Comparison of ENCODE assay signal across 18 mouse cellular contexts in the genomic region with DNA sequence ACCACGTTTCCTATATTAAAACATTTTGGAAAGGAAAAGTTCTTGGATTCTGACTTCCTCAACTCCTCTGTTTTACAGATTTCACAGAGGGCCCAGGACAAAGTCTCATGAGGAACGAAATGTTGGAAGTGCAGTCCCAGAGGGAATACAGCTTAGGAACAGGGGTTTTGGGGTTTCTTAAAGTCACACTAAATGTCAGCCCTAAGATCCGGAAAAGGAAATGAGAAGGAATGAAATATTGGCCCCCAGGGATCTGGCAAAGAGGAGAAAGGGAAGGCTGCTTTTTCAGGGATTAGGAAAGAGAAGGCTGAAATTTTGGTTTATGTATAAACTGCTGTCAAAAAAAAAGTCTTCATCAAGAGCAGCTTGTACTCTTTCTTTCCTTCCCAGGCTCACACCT.
A peak's percentile ranks its signal among the peaks of the same experiment; 100 is the strongest.
DNase-seq lines count a peak whose midpoint lies in the region; ATAC-seq and TF ChIP-seq lines count a peak whose summit lies in the region.
"Had no signal": no experiment of that assay in that cellular context is flagged by ENCODE, and none has a peak within 500 bp of the region (broad histone marks: within the 10 kb centered on the region; RNA-seq: fewer than 3 reads in every experiment).

No protein-coding gene starts in this region.

- TF ChIP-seq CTCF in kidney, adult 2 months (conservative IDR thresholded peaks at IDR 0.05; ENCODE audit: insufficient read depth, insufficient read length, low read depth, low read length), result no peak

- no peaks in the 10 kb centered on the region for H3K27me3 ChIP-seq in heart, embryonic 12.5 days (replicated peaks)
- H3K27me3 ChIP-seq in kidney, adult 2 months (replicated peaks; ENCODE audit: control insufficient read depth, insufficient read depth, low read length), result no peaks in the 10 kb centered on the region; the same call in 1 of the 2 replicates
- no peaks in the 10 kb centered on the region for H3K27me3 ChIP-seq in kidney, embryonic 14.5 days (ENCODE audit: control insufficient read depth, insufficient read depth, low read length)
- H3K27me3 ChIP-seq: CH12.LX; hindbrain, embryonic 12.5 days; limb, embryonic 15.5 days; midbrain, embryonic 12.5 days had no signal

- no peak overlapping the region for H3K4me2 ChIP-seq in heart, embryonic 12.5 days
- no peak overlapping the region for H3K4me2 ChIP-seq in kidney, embryonic 14.5 days (replicated peaks; ENCODE audit: low read depth, low read length)
- H3K4me2 ChIP-seq: hindbrain, embryonic 12.5 days; limb, embryonic 15.5 days; midbrain, embryonic 12.5 days had no signal

- WGBS in heart, embryonic 12.5 days, result 74% methylated on average over 3 of the region's 3 CpGs
- WGBS in kidney, adult 2 months, result 64% methylated on average over 3 of the region's 3 CpGs
- WGBS in kidney, embryonic 14.5 days, result 45% methylated on average over 3 of the region's 3 CpGs

- H3K9ac ChIP-seq in heart, embryonic 12.5 days, result no peak overlapping the region
- no peak overlapping the region for H3K9ac ChIP-seq in kidney, embryonic 14.5 days (ENCODE audit: low read depth, low read length)
- H3K9ac ChIP-seq: hindbrain, embryonic 12.5 days; limb, embryonic 15.5 days; midbrain, embryonic 12.5 days had no signal

- no peaks in the 10 kb centered on the region for H3K36me3 ChIP-seq in heart, embryonic 12.5 days
- H3K36me3 ChIP-seq in kidney, adult 2 months (ENCODE audit: control insufficient read depth, insufficient read depth, low read length), result no peaks in the 10 kb centered on the region
- H3K36me3 ChIP-seq in kidney, embryonic 14.5 days (ENCODE audit: control insufficient read depth, insufficient read depth, low read length), result no peaks in the 10 kb centered on the region
- H3K36me3 ChIP-seq: embryonic facial prominence, embryonic 10.5 days; hindbrain, embryonic 12.5 days; limb, embryonic 15.5 days; midbrain, embryonic 12.5 days had no signal

- H3K4me1 ChIP-seq in heart, embryonic 12.5 days (replicated peaks), result no peaks in the 10 kb centered on the region
- H3K4me1 ChIP-seq in kidney, adult 2 months (ENCODE audit: control insufficient read depth, insufficient read depth, low read length), result no peaks in the 10 kb centered on the region
- peaks cover 18% of the 10 kb centered on the region; the same call in 1 of the 2 replicates for H3K4me1 ChIP-seq in kidney, embryonic 14.5 days (ENCODE audit: control insufficient read depth, insufficient read depth, low read length)
- H3K4me1 ChIP-seq: hindbrain, embryonic 12.5 days had no signal

- no peak overlapping the region for H3K27ac ChIP-seq in heart, embryonic 12.5 days (ENCODE audit: poor library complexity, severe bottlenecking)
- peak overlapping the region; percentile 41 for H3K27ac ChIP-seq in kidney, adult 2 months (ENCODE audit: insufficient read depth, low read depth, low read length)
- H3K27ac ChIP-seq in kidney, embryonic 14.5 days (ENCODE audit: low read depth, low read length), result no peak overlapping the region
- H3K27ac ChIP-seq: embryonic facial prominence, embryonic 10.5 days; hindbrain, embryonic 12.5 days; midbrain, embryonic 12.5 days; stomach, postnatal 0 days had no signal

- no peak for ATAC-seq in heart, embryonic 12.5 days (ENCODE audit: insufficient number of reproducible peaks, low FRiP score)
- no peak for ATAC-seq in kidney, embryonic 14.5 days (ENCODE audit: low FRiP score, low TSS enrichment)
- ATAC-seq: forebrain, embryonic 14.5 days had no signal

- TF ChIP-seq POLR2A in kidney, adult 2 months (IDR thresholded peaks at IDR 0.05; ENCODE audit: low read depth, low read length), result no peak

- H3K9me3 ChIP-seq in heart, embryonic 12.5 days (replicated peaks), result peaks cover 3% of the 10 kb centered on the region; the same call in 1 of the 2 replicates
- H3K9me3 ChIP-seq in kidney, embryonic 14.5 days (ENCODE audit: control insufficient read depth, low read length), result no peaks in the 10 kb centered on the region
- H3K9me3 ChIP-seq: hindbrain, embryonic 12.5 days; limb, embryonic 15.5 days; midbrain, embryonic 12.5 days had no signal

- peak; percentile 92 for DNase-seq in heart, adult 11 months
- DNase-seq in kidney, adult 2 months, result peak; percentile 68
- peak; percentile 5 for DNase-seq in hindlimb bud, embryonic 11.5 days (ENCODE audit: extremely low spot score, low read depth, low spot score)
- DNase-seq in kidney, postnatal 4 days, result peak; percentile 20 to 37
- DNase-seq in adrenal gland, adult 8-10 months, result no peak
- no peak for DNase-seq in cerebellum, adult 8-10 months
- DNase-seq: adrenal gland, postnatal 14 days; cerebellum, adult 18-20 months; right cerebral cortex, postnatal 25 days had no signal

- no peak overlapping the region for H3K4me3 ChIP-seq in heart, embryonic 12.5 days
- no peak overlapping the region for H3K4me3 ChIP-seq in kidney, adult 2 months (ENCODE audit: insufficient read depth, low read depth, low read length)
- no peak overlapping the region for H3K4me3 ChIP-seq in kidney, embryonic 14.5 days (ENCODE audit: low read length)
- H3K4me3 ChIP-seq: embryonic facial prominence, embryonic 10.5 days; hindbrain, embryonic 12.5 days; limb, embryonic 15.5 days; midbrain, embryonic 12.5 days had no signal

Comparison
In these comparisons a context has a peak if more than half of its experiments do, and no peak if none do; other contexts are left out.
1. DNase-seq: peak in heart, adult 11 months (single experiment), kidney, adult 2 months (single experiment), hindlimb bud, embryonic 11.5 days (single experiment) and kidney, postnatal 4 days (2 of 2); none in adrenal gland, adult 8-10 months (single experiment) and cerebellum, adult 8-10 months (single experiment).